Mouse (Mus musculus) bone marrow, adult 2 months (tissue): ENCODE results near the gene Wdr34.

Experiments
- CTCF ChIP-seq: fragments of 200-500 bp; IDR thresholded peaks from 2 replicates; pipeline ENCODE4 v1.5.1; 2011; ENCODE audit warnings: low read length, control low read depth; ENCODE audit not compliant: control insufficient read depth, insufficient read depth
- POLR2A ChIP-seq: fragments of 200-500 bp; IDR thresholded peaks from 2 replicates; pipeline ENCODE4 v1.6.1; 2011; ENCODE audit warnings: low read depth, mild to moderate bottlenecking, control low read depth, low read length, borderline replicate concordance; ENCODE audit not compliant: control insufficient read depth

- TF ChIP-seq CTCF (no peak), POLR2A (no peak)
Measured at GRCm38 (mm10) chr2:29991962-29992361, 56.7 kb downstream of the Wdr34 start.
